Mouse (Mus musculus): ENCODE results near the gene Dvl1.

GRCm38 (mm10) chr4:155811929-155812664 is 35.1 kb upstream of the Dvl1 start, which contains the start of gene Ccnl2:
- no peak for TF ChIP-seq CTCF (IDR thresholded peaks at IDR 0.05; ENCODE audit: low read depth)
- TF ChIP-seq EP300 (IDR thresholded peaks at IDR 0.05; ENCODE audit: low read depth): peak; percentile 26; the same call in 1 of the 2 replicates
